Mouse (Mus musculus) ES-Bruce4 (cell line): ENCODE results near the gene Usp48. TPM values are rescaled to one million over a fixed set of nuclear protein-coding genes. Genes with fewer than 3 reads are reported as not detected.

ENCODE experiments used
- H3K27ac ChIP-seq: 2 replicates; pipeline ENCODE4 v1.5.1; 2012; ENCODE audit warnings: low read length, inconsistent platforms; ENCODE audit not compliant: insufficient read depth
- H3K27me3 ChIP-seq: 2 replicates; pipeline ENCODE4 v1.6.1; 2012; ENCODE audit warnings: mild to moderate bottlenecking, low read length, inconsistent platforms; ENCODE audit not compliant: control insufficient read depth, poor library complexity, insufficient read depth, severe bottlenecking
- H3K36me3 ChIP-seq: 2 replicates; pipeline ENCODE4 v1.6.1; 2012; ENCODE audit warnings: inconsistent platforms, mild to moderate bottlenecking, low read length, moderate library complexity; ENCODE audit not compliant: control insufficient read depth, poor library complexity, insufficient read depth, severe bottlenecking
- H3K4me1 ChIP-seq: one replicate; pipeline ENCODE4 v1.8.1; 2011; ENCODE audit warnings: low read length; ENCODE audit not compliant: control insufficient read depth, insufficient read depth
- H3K4me3 ChIP-seq: 2 replicates; pipeline ENCODE4 v1.5.1; 2011; ENCODE audit warnings: low read depth, mild to moderate bottlenecking, low read length
- H3K9ac ChIP-seq: 2 replicates; pipeline ENCODE4 v1.6.1; 2012; ENCODE audit warnings: low read depth, mild to moderate bottlenecking, inconsistent platforms; ENCODE audit not compliant: poor library complexity, severe bottlenecking
- H3K9me3 ChIP-seq: replicated peaks from 2 replicates; pipeline ENCODE4 v1.6.1; 2012; ENCODE audit warnings: mild to moderate bottlenecking, low read length, inconsistent platforms; ENCODE audit not compliant: control insufficient read depth, poor library complexity, insufficient read depth, severe bottlenecking
- CTCF ChIP-seq: IDR thresholded peaks from one replicate; pipeline ENCODE4 v1.8.1; 2011; ENCODE audit warnings: low read depth, low read length
- EP300 ChIP-seq: IDR thresholded peaks from 2 replicates; pipeline ENCODE4 v1.6.1; 2011; ENCODE audit warnings: low read depth, low read length; ENCODE audit not compliant: insufficient read depth
- POLR2A ChIP-seq: IDR thresholded peaks from one replicate; pipeline ENCODE4 v1.8.1; 2011; ENCODE audit warnings: low read length; ENCODE audit not compliant: insufficient read depth
- polyA plus RNA-seq: library from polyadenylated mRNA; stranded (reverse); fragments of >200 nt; gene quantifications from 2 replicates; pipeline ENCODE4 v1.2.4, GENCODE M21; 2011; ENCODE audit warnings: low read depth; ENCODE audit not compliant: missing spikeins, insufficient read depth, insufficient read length

Usp48 gene
- polyA plus RNA-seq, 1 experiment: 401 TPM

GRCm38 (mm10) chr4:137660364-137661077, 67.0 kb downstream of the Usp48 start:
- peak overlapping the region; percentile 8; the same call in 1 of the 2 replicates for H3K27ac ChIP-seq
- TF ChIP-seq POLR2A (no peak), CTCF (no peak), EP300 (no peak)
- peaks cover 20% of the 10 kb centered on the region for H3K36me3 ChIP-seq
- H3K4me1 ChIP-seq: peaks cover 2% of the 10 kb centered on the region
- H3K9ac ChIP-seq: no peak overlapping the region
- H3K27me3 ChIP-seq: no peaks in the 10 kb centered on the region
- no peak overlapping the region for H3K4me3 ChIP-seq
- H3K9me3 ChIP-seq: no peaks in the 10 kb centered on the region

GRCm38 (mm10) chr4:137661078-137661450, 67.5 kb downstream of the Usp48 start:
- H3K27me3 ChIP-seq: no peaks in the 10 kb centered on the region
- no peak overlapping the region for H3K27ac ChIP-seq
- H3K9me3 ChIP-seq: no peaks in the 10 kb centered on the region
- peaks cover 2% of the 10 kb centered on the region for H3K4me1 ChIP-seq
- H3K36me3 ChIP-seq: peaks cover 14% of the 10 kb centered on the region
- no peak for TF ChIP-seq POLR2A
- TF ChIP-seq EP300: no peak
- no peak for TF ChIP-seq CTCF
- H3K9ac ChIP-seq: no peak overlapping the region
- no peak overlapping the region for H3K4me3 ChIP-seq

DNA sequence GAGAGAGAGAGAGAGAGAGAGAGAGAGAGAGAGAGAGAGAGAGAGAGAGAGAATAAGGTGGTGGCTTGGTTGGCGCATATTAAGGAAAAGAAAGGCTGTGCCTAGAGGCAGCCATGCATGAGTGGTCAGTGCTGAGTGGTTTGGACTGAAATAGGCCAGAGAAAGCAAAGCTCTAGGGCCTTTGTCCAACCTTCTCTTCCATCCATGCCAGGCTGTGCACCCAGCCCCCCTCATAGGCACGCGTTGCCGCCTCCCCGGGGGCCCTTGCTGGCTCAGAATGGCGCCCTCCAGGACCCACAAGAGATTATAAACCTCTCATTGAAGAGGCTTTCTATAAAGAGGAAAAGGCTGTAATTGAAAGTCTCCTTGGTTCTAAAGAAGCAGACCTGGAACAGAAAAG, 68.0 kb downstream of the Usp48 start:
- no peaks in the 10 kb centered on the region for H3K9me3 ChIP-seq
- H3K27ac ChIP-seq: no peak overlapping the region
- H3K27me3 ChIP-seq: no peaks in the 10 kb centered on the region
- peaks cover 10% of the 10 kb centered on the region for H3K36me3 ChIP-seq
- no peak overlapping the region for H3K4me3 ChIP-seq
- H3K9ac ChIP-seq: no peak overlapping the region
- peaks cover 2% of the 10 kb centered on the region for H3K4me1 ChIP-seq
- TF ChIP-seq CTCF: no peak
- no peak for TF ChIP-seq POLR2A
- TF ChIP-seq EP300: no peak

DNA sequence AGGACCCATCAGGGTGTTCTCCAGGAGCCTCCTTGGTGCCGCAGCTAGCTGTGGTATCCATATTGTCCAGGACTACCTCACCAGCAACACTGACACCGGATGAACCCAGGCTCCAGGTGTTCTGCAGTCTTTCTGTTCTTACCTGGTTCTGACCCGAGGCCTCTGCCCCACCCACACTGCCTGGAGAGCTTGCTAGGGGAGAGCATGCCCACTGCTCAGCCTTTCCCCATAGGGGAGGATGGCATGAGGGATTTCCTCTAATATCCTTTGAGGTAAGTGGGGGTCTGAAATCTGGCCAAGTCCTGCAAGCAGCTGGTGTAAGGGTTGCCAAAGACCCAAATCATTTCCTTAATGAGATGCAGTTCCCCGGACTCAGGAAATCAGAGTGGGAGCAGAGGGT, 69.9 kb downstream of the Usp48 start:
- Histone ChIP-seq H3K4me1 (peaks cover under 1% of the 10 kb centered on the region), H3K27me3 (no peaks in the 10 kb centered on the region), H3K9ac (no peak overlapping the region), H3K9me3 (no peaks in the 10 kb centered on the region), H3K27ac (no peak overlapping the region), H3K36me3 (no peaks in the 10 kb centered on the region), H3K4me3 (no peak overlapping the region)
- TF ChIP-seq CTCF (no peak), POLR2A (no peak), EP300 (no peak)

GRCm38 (mm10) chr4:137664433-137664979, 71.0 kb downstream of the Usp48 start, which contains the start of gene Rap1gap:
Gene Rap1gap (plus strand): TSS chr4:137664726.
- TF ChIP-seq EP300 (0 out of 2 replicates have a peak, but pooled peaks have one; percentile 17), CTCF (no peak), POLR2A (no peak)
- H3K27ac ChIP-seq: no peak within 1 kb of the TSS

More at GRCm38 (mm10) chr4:137664433-137664979, 71.0 kb downstream of the Usp48 start, which contains the start of gene Rap1gap:
- Histone ChIP-seq H3K4me1 (no peaks in the 10 kb centered on the region), H3K27me3 (no peaks in the 10 kb centered on the region), H3K9me3 (no peaks in the 10 kb centered on the region), H3K9ac (peak within 1 kb of the TSS; percentile 52), H3K4me3 (peak within 1 kb of the TSS; percentile 65), H3K36me3 (no peaks in the 10 kb centered on the region)
